Mouse (Mus musculus) liver, embryonic 16.5 days (tissue): ENCODE measurements at regions not wholly inside any gene's neighbourhood (a gene's known extent, or its start where the extent isn't known, plus 50 kb on each side); places are given as distances from the start of the nearest gene placed in this dataset.

Experiments
- ATAC-seq: fragments of 200-750 bp; cut with Nextera tagmentation; 2 replicates; pipeline ENCODE4 v1.8.0; 2017; ENCODE audit warnings: low read depth, mild to moderate bottlenecking, moderate number of reproducible peaks, moderate library complexity
- H3K27ac ChIP-seq: fragments of 300-500 bp; sonication (generic); 2 replicates; pipeline ENCODE4 v1.5.1; 2014; ENCODE audit warnings: mild to moderate bottlenecking, low read length
- H3K27me3 ChIP-seq: fragments of 300-500 bp; sonication (generic); 2 replicates; pipeline ENCODE4 v1.6.1; 2014; ENCODE audit warnings: low read depth, low read length, mixed read lengths; ENCODE audit not compliant: control insufficient read depth, insufficient read depth
- H3K36me3 ChIP-seq: fragments of 300-500 bp; sonication (generic); 2 replicates; pipeline ENCODE4 v1.6.1; 2014; ENCODE audit warnings: mild to moderate bottlenecking; ENCODE audit not compliant: control insufficient read depth, insufficient read depth
- H3K4me1 ChIP-seq: fragments of 300-500 bp; sonication (generic); 2 replicates; pipeline ENCODE4 v1.6.1; 2014; ENCODE audit warnings: low read depth, low read length, mixed read lengths; ENCODE audit not compliant: control insufficient read depth
- H3K4me2 ChIP-seq: fragments of 300-500 bp; sonication (generic); 2 replicates; pipeline ENCODE4 v1.6.1; 2014; ENCODE audit warnings: low read depth, low read length, mixed read lengths
- H3K4me3 ChIP-seq: fragments of 300-500 bp; sonication (generic); 2 replicates; pipeline ENCODE4 v1.5.1; 2014; ENCODE audit warnings: low read depth, mild to moderate bottlenecking, low read length
- H3K9ac ChIP-seq: fragments of 300-500 bp; sonication (generic); 2 replicates; pipeline ENCODE4 v1.6.1; 2014; ENCODE audit warnings: low read depth, low read length
- H3K9me3 ChIP-seq: fragments of 300-500 bp; sonication (generic); replicated peaks from 2 replicates; pipeline ENCODE4 v1.6.1; 2016; ENCODE audit warnings: low read length; ENCODE audit not compliant: control insufficient read depth
- WGBS: fragments of 180-500 bp; shearing (Covaris S2); extraction: QIAGEN DNeasy Blood & Tissue Kit; methylation state at CpG from one replicate; pipeline ENCODE4 v1.1.7; 2014; ENCODE audit not compliant: insufficient replicate concordance; 5-methylcytosine and 5-hydroxymethylcytosine counted together

- H3K9me3 ChIP-seq = no peaks in the 10 kb centered on the region
- H3K9ac ChIP-seq = no peak overlapping the region
- no peak overlapping the region for H3K4me2 ChIP-seq
- no peak for ATAC-seq
- WGBS = 64% methylated on average over 3 of the region's 3 CpGs
- no peaks in the 10 kb centered on the region for H3K4me1 ChIP-seq
- no peak overlapping the region for H3K27ac ChIP-seq
- no peaks in the 10 kb centered on the region for H3K36me3 ChIP-seq
- H3K27me3 ChIP-seq = no peaks in the 10 kb centered on the region
- no peak overlapping the region for H3K4me3 ChIP-seq
Observed at GRCm38 (mm10) chr7:72592649-72593048, 286.2 kb upstream of the Mctp2 start.

GRCm38 (mm10) chr7:72593259-72593658 is 286.9 kb upstream of the Mctp2 start:
- Histone ChIP-seq H3K4me2 (no peak overlapping the region), H3K9me3 (no peaks in the 10 kb centered on the region), H3K4me1 (no peaks in the 10 kb centered on the region), H3K4me3 (no peak overlapping the region), H3K9ac (no peak overlapping the region), H3K27ac (no peak overlapping the region), H3K36me3 (no peaks in the 10 kb centered on the region), H3K27me3 (no peaks in the 10 kb centered on the region)
- ATAC-seq = no peak
- 66% methylated on average over 1 of the region's 1 CpGs for WGBS

DNA sequence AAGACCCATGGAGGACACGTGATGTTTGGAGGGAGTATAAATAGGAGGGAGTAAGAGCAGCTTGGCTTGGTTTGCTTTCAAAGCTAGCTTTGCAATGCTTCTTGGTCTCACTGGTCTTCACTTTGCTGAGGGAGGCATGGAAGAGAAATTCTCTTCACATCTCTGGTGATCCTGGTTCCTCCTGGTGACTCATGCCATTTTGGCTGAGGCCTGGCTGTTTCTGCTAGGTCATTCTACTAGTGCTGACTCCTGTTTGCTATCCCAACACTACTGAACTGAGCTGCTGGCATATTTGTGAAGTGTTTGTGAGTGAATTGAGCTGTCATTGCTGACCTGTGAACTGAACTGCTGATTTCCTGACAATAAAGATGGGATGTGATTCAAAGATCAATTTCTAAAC is 288.3 kb upstream of the Mctp2 start:
- Histone ChIP-seq H3K9ac (no peak overlapping the region), H3K4me3 (no peak overlapping the region), H3K4me1 (no peaks in the 10 kb centered on the region), H3K36me3 (no peaks in the 10 kb centered on the region), H3K27ac (no peak overlapping the region), H3K9me3 (no peaks in the 10 kb centered on the region), H3K4me2 (no peak overlapping the region), H3K27me3 (no peaks in the 10 kb centered on the region)
- ATAC-seq = no peak
- 68% methylated on average over 1 of the region's 1 CpGs for WGBS

DNA sequence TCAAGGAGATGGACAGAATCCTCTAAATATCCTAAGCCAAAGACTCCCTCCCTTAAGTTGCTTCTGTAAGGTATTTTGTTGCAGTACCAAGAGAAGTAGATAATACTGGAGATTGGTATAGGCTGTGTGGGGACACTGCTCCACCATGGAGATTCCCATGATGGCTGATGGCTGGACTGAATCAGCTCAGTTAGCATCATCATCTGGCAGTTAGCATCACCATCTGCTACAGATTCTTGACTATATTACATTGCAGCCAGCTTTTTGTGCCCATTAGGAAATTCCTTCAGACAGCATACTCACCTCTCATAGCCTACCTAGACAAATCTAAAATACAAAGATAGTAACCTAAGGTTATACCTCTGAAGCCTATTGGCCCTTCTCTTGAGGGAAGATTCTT is 290.6 kb upstream of the Mctp2 start:
- H3K4me3 ChIP-seq = no peak overlapping the region
- no peaks in the 10 kb centered on the region for H3K27me3 ChIP-seq
- ATAC-seq = no peak
- no peak overlapping the region for H3K4me2 ChIP-seq
- H3K9me3 ChIP-seq = no peaks in the 10 kb centered on the region
- no peaks in the 10 kb centered on the region for H3K36me3 ChIP-seq
- H3K4me1 ChIP-seq = no peaks in the 10 kb centered on the region
- H3K9ac ChIP-seq = no peak overlapping the region
- no peak overlapping the region for H3K27ac ChIP-seq

GRCm38 (mm10) chr7:72601933-72602332 is 295.5 kb upstream of the Mctp2 start:
- no peaks in the 10 kb centered on the region for H3K27me3 ChIP-seq
- no peak overlapping the region for H3K27ac ChIP-seq
- H3K9ac ChIP-seq = no peak overlapping the region
- H3K4me3 ChIP-seq = no peak overlapping the region
- ATAC-seq = no peak
- H3K4me1 ChIP-seq = no peaks in the 10 kb centered on the region
- 70% methylated on average over 8 of the region's 8 CpGs for WGBS
- no peaks in the 10 kb centered on the region for H3K9me3 ChIP-seq
- H3K36me3 ChIP-seq = no peaks in the 10 kb centered on the region
- H3K4me2 ChIP-seq = no peak overlapping the region

DNA sequence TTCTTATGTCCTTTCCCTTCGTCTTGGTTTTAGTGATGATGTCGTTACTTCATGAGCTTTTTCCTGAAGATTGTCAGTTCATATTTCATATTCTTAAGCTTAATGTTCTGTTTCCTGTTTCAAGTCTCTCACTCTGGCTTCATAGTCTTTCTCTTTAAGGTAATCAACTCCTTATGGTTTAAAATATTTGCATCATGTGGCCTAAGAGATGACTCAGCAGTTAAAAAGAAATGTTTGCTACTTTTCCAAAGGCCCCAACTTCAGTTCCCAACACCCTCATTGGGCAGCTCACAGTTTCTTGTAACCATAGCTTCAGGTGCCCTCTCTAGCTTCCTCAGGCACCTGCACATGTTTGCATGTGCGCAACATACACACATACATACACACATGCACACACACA is 303.4 kb upstream of the Mctp2 start:
- Histone ChIP-seq H3K4me3 (no peak overlapping the region), H3K4me1 (no peaks in the 10 kb centered on the region), H3K27ac (no peak overlapping the region), H3K9ac (no peak overlapping the region), H3K4me2 (no peak overlapping the region), H3K27me3 (no peaks in the 10 kb centered on the region), H3K36me3 (no peaks in the 10 kb centered on the region), H3K9me3 (no peaks in the 10 kb centered on the region)
- ATAC-seq = no peak
- 61% methylated on average over 3 of the region's 3 CpGs for WGBS

- no peaks in the 10 kb centered on the region for H3K36me3 ChIP-seq
Observed at GRCm38 (mm10) chr7:72615232-72615631, 308.8 kb upstream of the Mctp2 start.

GRCm38 (mm10) chr7:72627369-72627768 is 321.0 kb upstream of the Mctp2 start:
- no peak overlapping the region for H3K9ac ChIP-seq
- no peaks in the 10 kb centered on the region for H3K27me3 ChIP-seq
- 60% methylated on average over 4 of the region's 4 CpGs for WGBS
- H3K4me3 ChIP-seq = no peak overlapping the region
- H3K9me3 ChIP-seq = no peaks in the 10 kb centered on the region
- no peak for ATAC-seq
- H3K27ac ChIP-seq = no peak overlapping the region
- no peaks in the 10 kb centered on the region for H3K4me1 ChIP-seq
- H3K4me2 ChIP-seq = no peak overlapping the region
- H3K36me3 ChIP-seq = no peaks in the 10 kb centered on the region

More at GRCm38 (mm10) chr7:72615232-72615631, 308.8 kb upstream of the Mctp2 start:
- ATAC-seq = no peak
- Histone ChIP-seq H3K9ac (no peak overlapping the region), H3K9me3 (no peaks in the 10 kb centered on the region), H3K4me2 (no peak overlapping the region), H3K4me1 (no peaks in the 10 kb centered on the region), H3K4me3 (no peak overlapping the region), H3K27ac (no peak overlapping the region), H3K27me3 (no peaks in the 10 kb centered on the region)
- 51% methylated on average over 4 of the region's 4 CpGs for WGBS

GRCm38 (mm10) chr7:72639566-72639965 is 333.2 kb upstream of the Mctp2 start:
- Histone ChIP-seq H3K9ac (no peak overlapping the region), H3K9me3 (no peaks in the 10 kb centered on the region), H3K4me2 (no peak overlapping the region), H3K36me3 (no peaks in the 10 kb centered on the region), H3K27ac (no peak overlapping the region), H3K4me1 (no peaks in the 10 kb centered on the region), H3K27me3 (no peaks in the 10 kb centered on the region), H3K4me3 (no peak overlapping the region)
- WGBS = 53% methylated on average over 2 of the region's 2 CpGs
- ATAC-seq = no peak

GRCm38 (mm10) chr7:72675018-72675417 is 368.6 kb upstream of the Mctp2 start:
- Histone ChIP-seq H3K27me3 (no peaks in the 10 kb centered on the region), H3K36me3 (no peaks in the 10 kb centered on the region), H3K4me1 (no peaks in the 10 kb centered on the region), H3K4me2 (no peak overlapping the region), H3K9me3 (no peaks in the 10 kb centered on the region), H3K27ac (no peak overlapping the region), H3K9ac (no peak overlapping the region), H3K4me3 (no peak overlapping the region)
- ATAC-seq = no peak
- 61% methylated on average over 6 of the region's 6 CpGs for WGBS
